Mouse (Mus musculus): ENCODE measurements around the gene Fam117a. TPM values are rescaled to one million over a fixed set of nuclear protein-coding genes. Genes with fewer than 3 reads are reported as not detected.
A peak's percentile ranks its signal among the peaks of the same experiment; 100 is the strongest.

Gene Fam117a
- polyA plus RNA-seq (2014; fragmentation: Nextera tagmentation; extraction: Ambion mirVana), result 16.8 and 17.0 TPM in 2 replicates

GRCm38 (mm10) chr11:95336568-95337128 lies at the start of gene Fam117a:
TSS of gene Fam117a (plus strand) at chr11:95337018.
- ATAC-seq (ENCODE audit: insufficient number of reproducible peaks, low FRiP score, low TSS enrichment, low read depth) (peak; percentile 97), DNase-seq (ENCODE audit: low spot score) (peak; percentile 88)
- H3K9me3 ChIP-seq (ENCODE audit: control insufficient read depth, low read length), result no peaks in the 10 kb centered on the region
- peak within 1 kb of the TSS; percentile 83 for H3K4me3 ChIP-seq (ENCODE audit: low read depth, low read length)
- peak within 1 kb of the TSS; percentile 84 for H3K9ac ChIP-seq (ENCODE audit: low read length)
- H3K36me3 ChIP-seq (ENCODE audit: control insufficient read depth, insufficient read depth, low read length), result no peaks in the 10 kb centered on the region
- no peaks in the 10 kb centered on the region for H3K27me3 ChIP-seq (ENCODE audit: control insufficient read depth, insufficient read depth, low read length)
- H3K27ac ChIP-seq (replicated peaks; ENCODE audit: low read depth, low read length), result no peak within 1 kb of the TSS
- WGBS, result 0% methylated on average over 16 of the region's 27 CpGs
- H3K4me1 ChIP-seq (ENCODE audit: control insufficient read depth, insufficient read depth, low read length), result peaks cover 29% of the 10 kb centered on the region
- H3K4me2 ChIP-seq (ENCODE audit: low read depth, severe bottlenecking), result peak within 1 kb of the TSS; percentile 64

- H3K4me1 ChIP-seq (ENCODE audit: control insufficient read depth, insufficient read depth, low read length), result no peaks in the 10 kb centered on the region
- no peaks in the 10 kb centered on the region for H3K9me3 ChIP-seq (ENCODE audit: control insufficient read depth, low read length)
- no peak overlapping the region for H3K4me2 ChIP-seq (ENCODE audit: low read depth, severe bottlenecking)
- no peak overlapping the region for H3K27ac ChIP-seq (replicated peaks; ENCODE audit: low read depth, low read length)
- no peaks in the 10 kb centered on the region for H3K27me3 ChIP-seq (ENCODE audit: control insufficient read depth, insufficient read depth, low read length)
- DNase-seq (ENCODE audit: low spot score), result no peak
- peaks cover 33% of the 10 kb centered on the region for H3K36me3 ChIP-seq (ENCODE audit: control insufficient read depth, insufficient read depth, low read length)
- H3K9ac ChIP-seq (ENCODE audit: low read length), result no peak overlapping the region
- 82% methylated on average over 4 of the region's 4 CpGs for WGBS
- no peak for ATAC-seq (ENCODE audit: insufficient number of reproducible peaks, low FRiP score, low TSS enrichment, low read depth)
- H3K4me3 ChIP-seq (ENCODE audit: low read depth, low read length), result no peak overlapping the region
These were observed 44.8 kb upstream of the Fam117a start for GRCm38 (mm10) chr11:95291998-95292397.

- Histone ChIP-seq H3K4me2 (ENCODE audit: low read depth, severe bottlenecking) (no peak overlapping the region), H3K27me3 (ENCODE audit: control insufficient read depth, insufficient read depth, low read length) (no peaks in the 10 kb centered on the region), H3K9ac (ENCODE audit: low read length) (no peak overlapping the region), H3K4me1 (ENCODE audit: control insufficient read depth, insufficient read depth, low read length) (no peaks in the 10 kb centered on the region), H3K36me3 (ENCODE audit: control insufficient read depth, insufficient read depth, low read length) (peaks cover 31% of the 10 kb centered on the region), H3K27ac (replicated peaks; ENCODE audit: low read depth, low read length) (no peak overlapping the region), H3K9me3 (ENCODE audit: control insufficient read depth, low read length) (no peaks in the 10 kb centered on the region), H3K4me3 (ENCODE audit: low read depth, low read length) (no peak overlapping the region)
- 89% methylated on average over 8 of the region's 8 CpGs for WGBS
- DNase-seq (ENCODE audit: low spot score) (no peak), ATAC-seq (ENCODE audit: insufficient number of reproducible peaks, low FRiP score, low TSS enrichment, low read depth) (no peak)
These were observed 43.7 kb upstream of the Fam117a start for GRCm38 (mm10) chr11:95293017-95293624.

- ATAC-seq (ENCODE audit: insufficient number of reproducible peaks, low FRiP score, low TSS enrichment, low read depth), result no peak
- Histone ChIP-seq H3K36me3 (ENCODE audit: control insufficient read depth, insufficient read depth, low read length) (peaks cover 29% of the 10 kb centered on the region), H3K4me1 (ENCODE audit: control insufficient read depth, insufficient read depth, low read length) (no peaks in the 10 kb centered on the region), H3K4me3 (ENCODE audit: low read depth, low read length) (no peak overlapping the region), H3K9ac (ENCODE audit: low read length) (no peak overlapping the region), H3K4me2 (ENCODE audit: low read depth, severe bottlenecking) (no peak overlapping the region), H3K9me3 (ENCODE audit: control insufficient read depth, low read length) (no peaks in the 10 kb centered on the region), H3K27ac (replicated peaks; ENCODE audit: low read depth, low read length) (no peak overlapping the region), H3K27me3 (ENCODE audit: control insufficient read depth, insufficient read depth, low read length) (no peaks in the 10 kb centered on the region)
- no peak for DNase-seq (ENCODE audit: low spot score)
- 95% methylated on average over 13 of the region's 13 CpGs for WGBS
These were observed 41.1 kb upstream of the Fam117a start for GRCm38 (mm10) chr11:95295736-95296135.

- no peak overlapping the region for H3K9ac ChIP-seq (ENCODE audit: low read length)
- H3K36me3 ChIP-seq (ENCODE audit: control insufficient read depth, insufficient read depth, low read length), result peaks cover 29% of the 10 kb centered on the region
- no peak overlapping the region for H3K27ac ChIP-seq (replicated peaks; ENCODE audit: low read depth, low read length)
- no peak overlapping the region for H3K4me2 ChIP-seq (ENCODE audit: low read depth, severe bottlenecking)
- DNase-seq (ENCODE audit: low spot score), result peak; percentile 44
- WGBS, result 24% methylated on average over 2 of the region's 2 CpGs
- no peak for ATAC-seq (ENCODE audit: insufficient number of reproducible peaks, low FRiP score, low TSS enrichment, low read depth)
- no peak overlapping the region for H3K4me3 ChIP-seq (ENCODE audit: low read depth, low read length)
- H3K4me1 ChIP-seq (ENCODE audit: control insufficient read depth, insufficient read depth, low read length), result no peaks in the 10 kb centered on the region
- H3K9me3 ChIP-seq (ENCODE audit: control insufficient read depth, low read length), result no peaks in the 10 kb centered on the region
- no peaks in the 10 kb centered on the region for H3K27me3 ChIP-seq (ENCODE audit: control insufficient read depth, insufficient read depth, low read length)
These were observed 38.7 kb upstream of the Fam117a start for GRCm38 (mm10) chr11:95298146-95298545.

- H3K4me3 ChIP-seq (ENCODE audit: low read depth, low read length), result no peak overlapping the region
- H3K4me1 ChIP-seq (ENCODE audit: control insufficient read depth, insufficient read depth, low read length), result no peaks in the 10 kb centered on the region
- no peak overlapping the region for H3K4me2 ChIP-seq (ENCODE audit: low read depth, severe bottlenecking)
- ATAC-seq (ENCODE audit: insufficient number of reproducible peaks, low FRiP score, low TSS enrichment, low read depth), result no peak
- no peak for DNase-seq (ENCODE audit: low spot score)
- 95% methylated on average over 12 of the region's 12 CpGs for WGBS
- peaks cover 24% of the 10 kb centered on the region for H3K36me3 ChIP-seq (ENCODE audit: control insufficient read depth, insufficient read depth, low read length)
- no peak overlapping the region for H3K9ac ChIP-seq (ENCODE audit: low read length)
- no peak overlapping the region for H3K27ac ChIP-seq (replicated peaks; ENCODE audit: low read depth, low read length)
- H3K27me3 ChIP-seq (ENCODE audit: control insufficient read depth, insufficient read depth, low read length), result no peaks in the 10 kb centered on the region
- no peaks in the 10 kb centered on the region for H3K9me3 ChIP-seq (ENCODE audit: control insufficient read depth, low read length)
These were observed 36.9 kb upstream of the Fam117a start for GRCm38 (mm10) chr11:95299886-95300285.

- Histone ChIP-seq H3K27me3 (ENCODE audit: control insufficient read depth, insufficient read depth, low read length) (no peaks in the 10 kb centered on the region), H3K4me1 (ENCODE audit: control insufficient read depth, insufficient read depth, low read length) (no peaks in the 10 kb centered on the region), H3K9me3 (ENCODE audit: control insufficient read depth, low read length) (no peaks in the 10 kb centered on the region), H3K27ac (replicated peaks; ENCODE audit: low read depth, low read length) (no peak overlapping the region), H3K4me2 (ENCODE audit: low read depth, severe bottlenecking) (no peak overlapping the region), H3K9ac (ENCODE audit: low read length) (no peak overlapping the region), H3K36me3 (ENCODE audit: control insufficient read depth, insufficient read depth, low read length) (peaks cover 25% of the 10 kb centered on the region), H3K4me3 (ENCODE audit: low read depth, low read length) (no peak overlapping the region)
- 91% methylated on average over 3 of the region's 3 CpGs for WGBS
- DNase-seq (ENCODE audit: low spot score), result no peak
- no peak for ATAC-seq (ENCODE audit: insufficient number of reproducible peaks, low FRiP score, low TSS enrichment, low read depth)
These were observed 35.0 kb upstream of the Fam117a start for GRCm38 (mm10) chr11:95301772-95302171.

GRCm38 (mm10) chr11:95305600-95305999 lies 31.2 kb upstream of the Fam117a start:
- Histone ChIP-seq H3K36me3 (ENCODE audit: control insufficient read depth, insufficient read depth, low read length) (peaks cover 19% of the 10 kb centered on the region), H3K4me2 (ENCODE audit: low read depth, severe bottlenecking) (no peak overlapping the region), H3K9me3 (ENCODE audit: control insufficient read depth, low read length) (no peaks in the 10 kb centered on the region), H3K9ac (ENCODE audit: low read length) (no peak overlapping the region), H3K27ac (replicated peaks; ENCODE audit: low read depth, low read length) (no peak overlapping the region), H3K4me3 (ENCODE audit: low read depth, low read length) (no peak overlapping the region), H3K27me3 (ENCODE audit: control insufficient read depth, insufficient read depth, low read length) (no peaks in the 10 kb centered on the region), H3K4me1 (ENCODE audit: control insufficient read depth, insufficient read depth, low read length) (0 out of 2 replicates have a peak, but pooled peaks cover 2% of the 10 kb centered on the region)
- ATAC-seq (ENCODE audit: insufficient number of reproducible peaks, low FRiP score, low TSS enrichment, low read depth) (no peak), DNase-seq (ENCODE audit: low spot score) (no peak)
- WGBS, result 86% methylated on average over 7 of the region's 7 CpGs
